Mouse (Mus musculus) myocyte (in vitro differentiated cells): ENCODE measurements at regions not wholly inside any gene's neighbourhood (a gene's known extent, or its start where the extent isn't known, plus 50 kb on each side); places are given as distances from the start of the nearest gene placed in this dataset.

Experiments used
- H3K27me3 ChIP-seq: one replicate; pipeline ENCODE4 v1.6.1; 2011; ENCODE audit not compliant: control insufficient read depth, insufficient read depth, insufficient read length
- H3K36me3 ChIP-seq: one replicate; pipeline ENCODE4 v1.6.1; 2011; ENCODE audit not compliant: control insufficient read depth, insufficient read depth
- H3K4me2 ChIP-seq: one replicate; pipeline ENCODE4 v1.6.1; 2011; ENCODE audit warnings: low read depth, control low read depth
- H3K4me3 ChIP-seq: one replicate; pipeline ENCODE4 v1.5.1; 2011; ENCODE audit warnings: mild to moderate bottlenecking, control low read depth, moderate library complexity
- H3K79me2 ChIP-seq: one replicate; pipeline ENCODE4 v1.6.1; 2011; ENCODE audit not compliant: control insufficient read depth, insufficient read depth
- H3ac ChIP-seq: one replicate; pipeline ENCODE4 v1.6.1; 2011; ENCODE audit not compliant: control insufficient read depth, insufficient read length
- CEBPB ChIP-seq: IDR thresholded peaks from 2 replicates; pipeline ENCODE4 v1.6.1; 2011; ENCODE audit warnings: mild to moderate bottlenecking, moderate library complexity; ENCODE audit not compliant: poor library complexity, insufficient read depth, severe bottlenecking
- E2F4 ChIP-seq: IDR thresholded peaks from one replicate; pipeline ENCODE4 v1.6.1; 2011; ENCODE audit warnings: mild to moderate bottlenecking, control low read depth, moderate library complexity; ENCODE audit not compliant: insufficient read depth
- MAX ChIP-seq: IDR thresholded peaks from one replicate; pipeline ENCODE4 v1.6.1; 2011; ENCODE audit warnings: low read depth, mild to moderate bottlenecking, control low read depth
- MYOD1 ChIP-seq, 3 experiments: IDR thresholded peaks; one replicate each; pipeline ENCODE4 v1.6.1; 2011; ENCODE audit warnings: control low read depth in 2 of 3, low read depth in 2 of 3, mild to moderate bottlenecking in 2 of 3, moderate library complexity in 1 of 3; ENCODE audit not compliant: insufficient read length in 2 of 3, control insufficient read depth in 1 of 3
- MYOG ChIP-seq, 3 experiments: IDR thresholded peaks; one replicate each; pipeline ENCODE4 v1.6.1; 2011; ENCODE audit warnings: control low read depth in 2 of 3, low read depth in 2 of 3, mild to moderate bottlenecking in 2 of 3; ENCODE audit not compliant: insufficient read length in 2 of 3, control insufficient read depth in 1 of 3, insufficient read depth in 1 of 3
- POLR2A ChIP-seq: IDR thresholded peaks from one replicate; pipeline ENCODE4 v1.6.1; 2011; ENCODE audit warnings: low read depth, mild to moderate bottlenecking, control low read depth, moderate library complexity; ENCODE audit not compliant: insufficient read length
- POLR2AphosphoS2 ChIP-seq: IDR thresholded peaks from one replicate; pipeline ENCODE4 v1.6.1; 2011; ENCODE audit warnings: low read depth, control low read depth; ENCODE audit not compliant: insufficient read length
- REST ChIP-seq: IDR thresholded peaks from one replicate; pipeline ENCODE4 v1.6.1; 2011; ENCODE audit warnings: mild to moderate bottlenecking, control low read depth, moderate library complexity; ENCODE audit not compliant: insufficient read depth, insufficient read length
- SRF ChIP-seq: IDR thresholded peaks from one replicate; pipeline ENCODE4 v1.6.1; 2011; ENCODE audit warnings: low read depth; ENCODE audit not compliant: control insufficient read depth, insufficient read length
- TCF12 ChIP-seq: IDR thresholded peaks from one replicate; pipeline ENCODE4 v1.6.1; 2011; ENCODE audit warnings: mild to moderate bottlenecking, control low read depth; ENCODE audit not compliant: poor library complexity, insufficient read depth, severe bottlenecking
- TCF3 ChIP-seq: IDR thresholded peaks from one replicate; pipeline ENCODE4 v1.6.1; 2011; ENCODE audit warnings: low read depth, control low read depth; ENCODE audit not compliant: insufficient read length
- USF1 ChIP-seq: IDR thresholded peaks from one replicate; pipeline ENCODE4 v1.6.1; 2011; ENCODE audit warnings: low read depth, mild to moderate bottlenecking, control low read depth, moderate library complexity

- H3K79me2 ChIP-seq, result no peaks in the 10 kb centered on the region
- no peak overlapping the region for H3ac ChIP-seq
- no peaks in the 10 kb centered on the region for H3K36me3 ChIP-seq
- H3K4me3 ChIP-seq, result no peak overlapping the region
- no peaks in the 10 kb centered on the region for H3K27me3 ChIP-seq
- TF ChIP-seq TCF12, result no peak
- no peak for TF ChIP-seq TCF3
- TF ChIP-seq REST, result no peak
- no peak for TF ChIP-seq MAX
- TF ChIP-seq POLR2AphosphoS2, result no peak
- no peak for TF ChIP-seq CEBPB
- no peak for TF ChIP-seq USF1
- no peak for TF ChIP-seq MYOD1 (IDR thresholded peaks at IDR 0.05; ENCODE audit: control insufficient read depth in 1 of 3, insufficient read length in 2 of 3, low read depth in 2 of 3)
- TF ChIP-seq POLR2A, result no peak
- no peak for TF ChIP-seq E2F4
- H3K4me2 ChIP-seq, result no peak overlapping the region
These were observed 522.6 kb downstream of the Insc start for GRCm38 (mm10) chr7:115266141-115266540.

- Histone ChIP-seq H3K4me3 (no peak overlapping the region), H3K27me3 (no peaks in the 10 kb centered on the region), H3K79me2 (no peaks in the 10 kb centered on the region), H3ac (no peak overlapping the region), H3K4me2 (no peak overlapping the region), H3K36me3 (no peaks in the 10 kb centered on the region)
- TF ChIP-seq SRF (no peak), TCF12 (no peak), POLR2AphosphoS2 (no peak), CEBPB (no peak), MYOG (IDR thresholded peaks at IDR 0.05; ENCODE audit: control insufficient read depth in 1 of 3, insufficient read depth in 1 of 3, insufficient read length in 2 of 3, low read depth in 2 of 3) (no peak), REST (no peak), TCF3 (no peak), POLR2A (no peak), MAX (no peak), E2F4 (no peak), MYOD1 (IDR thresholded peaks at IDR 0.05; ENCODE audit: control insufficient read depth in 1 of 3, insufficient read length in 2 of 3, low read depth in 2 of 3) (no peak), USF1 (no peak)
These were observed 527.3 kb downstream of the Insc start for GRCm38 (mm10) chr7:115270803-115271202.

- no peak for TF ChIP-seq MYOD1 (IDR thresholded peaks at IDR 0.05; ENCODE audit: control insufficient read depth in 1 of 3, insufficient read length in 2 of 3, low read depth in 2 of 3)
- no peak for TF ChIP-seq USF1
- TF ChIP-seq POLR2A, result no peak
- no peak for TF ChIP-seq MYOG (IDR thresholded peaks at IDR 0.05; ENCODE audit: control insufficient read depth in 1 of 3, insufficient read depth in 1 of 3, insufficient read length in 2 of 3, low read depth in 2 of 3)
- no peak for TF ChIP-seq SRF
- TF ChIP-seq TCF3, result no peak
- TF ChIP-seq REST, result no peak
- TF ChIP-seq MAX, result no peak
- H3K79me2 ChIP-seq, result no peaks in the 10 kb centered on the region
- no peaks in the 10 kb centered on the region for H3K36me3 ChIP-seq
- H3K27me3 ChIP-seq, result no peaks in the 10 kb centered on the region
- H3ac ChIP-seq, result no peak overlapping the region
- no peak overlapping the region for H3K4me2 ChIP-seq
- no peak overlapping the region for H3K4me3 ChIP-seq
These were observed 531.3 kb downstream of the Insc start for GRCm38 (mm10) chr7:115274836-115275235.

- Histone ChIP-seq H3K79me2 (no peaks in the 10 kb centered on the region), H3K4me3 (no peak overlapping the region), H3K27me3 (no peaks in the 10 kb centered on the region), H3ac (no peak overlapping the region), H3K36me3 (no peaks in the 10 kb centered on the region), H3K4me2 (no peak overlapping the region)
- TF ChIP-seq POLR2A (no peak), SRF (no peak), CEBPB (no peak), REST (no peak), MYOD1 (IDR thresholded peaks at IDR 0.05; ENCODE audit: control insufficient read depth in 1 of 3, insufficient read length in 2 of 3, low read depth in 2 of 3) (no peak), MAX (no peak), POLR2AphosphoS2 (no peak), MYOG (IDR thresholded peaks at IDR 0.05; ENCODE audit: control insufficient read depth in 1 of 3, insufficient read depth in 1 of 3, insufficient read length in 2 of 3, low read depth in 2 of 3) (no peak), E2F4 (no peak), TCF12 (no peak), TCF3 (no peak), USF1 (no peak)
These were observed 547.4 kb downstream of the Insc start for GRCm38 (mm10) chr7:115290801-115291417.

- Histone ChIP-seq H3K4me3 (no peak overlapping the region), H3ac (no peak overlapping the region), H3K36me3 (no peaks in the 10 kb centered on the region), H3K79me2 (no peaks in the 10 kb centered on the region), H3K27me3 (no peaks in the 10 kb centered on the region), H3K4me2 (no peak overlapping the region)
- TF ChIP-seq POLR2A (no peak), MYOD1 (IDR thresholded peaks at IDR 0.05; ENCODE audit: control insufficient read depth in 1 of 3, insufficient read length in 2 of 3, low read depth in 2 of 3) (no peak), TCF3 (no peak), TCF12 (no peak), USF1 (no peak), MYOG (IDR thresholded peaks at IDR 0.05; ENCODE audit: control insufficient read depth in 1 of 3, insufficient read depth in 1 of 3, insufficient read length in 2 of 3, low read depth in 2 of 3) (no peak), POLR2AphosphoS2 (no peak), SRF (no peak), E2F4 (no peak), CEBPB (no peak), MAX (no peak), REST (no peak)
These were observed 551.2 kb downstream of the Insc start for GRCm38 (mm10) chr7:115294655-115295230.
